In the genomic region with DNA sequence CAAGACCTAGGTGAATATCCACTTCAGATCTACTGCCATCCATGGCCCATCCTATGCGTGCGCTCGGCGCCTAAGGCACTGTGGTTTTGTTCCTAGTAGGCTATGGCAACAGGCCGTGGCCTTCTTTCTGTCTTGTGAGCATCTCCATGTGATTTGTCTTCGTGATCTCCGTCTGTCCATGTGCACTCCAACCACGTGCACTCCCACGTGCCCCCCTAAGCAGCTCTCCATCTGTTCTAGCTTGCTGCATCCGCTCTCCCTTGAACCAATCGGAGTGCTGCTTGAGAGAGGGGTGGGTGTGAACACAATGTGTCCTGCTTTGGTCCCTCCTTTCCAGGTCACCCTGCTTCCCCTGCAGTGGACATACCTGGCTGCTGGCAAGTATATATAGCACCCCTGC, we compare ENCODE assay signal across 16 mouse cellular contexts.
DNase-seq lines count a peak whose midpoint lies in the region; ATAC-seq and TF ChIP-seq lines count a peak whose summit lies in the region.
"Had no signal": no experiment of that assay in that cellular context is flagged by ENCODE, and none has a peak within 500 bp of the region (broad histone marks: within the 10 kb centered on the region; RNA-seq: fewer than 3 reads in every experiment).

No protein-coding gene starts in this region.

- H3K27me3 ChIP-seq in hindbrain, embryonic 16.5 days (replicated peaks; ENCODE audit: control insufficient read depth, insufficient read depth, low read length), result no peaks in the 10 kb centered on the region
- H3K27me3 ChIP-seq in hindbrain, embryonic 13.5 days, result no peaks in the 10 kb centered on the region
- H3K27me3 ChIP-seq in midbrain, embryonic 16.5 days (ENCODE audit: control insufficient read depth, insufficient read depth, low read depth, low read length), result no peaks in the 10 kb centered on the region
- no peaks in the 10 kb centered on the region for H3K27me3 ChIP-seq in midbrain, embryonic 13.5 days
- no peaks in the 10 kb centered on the region for H3K27me3 ChIP-seq in midbrain, postnatal 0 days (ENCODE audit: insufficient read depth, low read length)
- H3K27me3 ChIP-seq: midbrain, embryonic 12.5 days had no signal

- no peak overlapping the region for H3K4me2 ChIP-seq in hindbrain, embryonic 16.5 days (ENCODE audit: low read length)
- H3K4me2 ChIP-seq in hindbrain, embryonic 13.5 days, result no peak overlapping the region
- H3K4me2 ChIP-seq in midbrain, embryonic 16.5 days (ENCODE audit: low read length), result peak overlapping the region; percentile 16; the same call in 1 of the 2 replicates
- H3K4me2 ChIP-seq in midbrain, embryonic 13.5 days (replicated peaks), result no peak overlapping the region
- no peak overlapping the region for H3K4me2 ChIP-seq in midbrain, postnatal 0 days (ENCODE audit: low read depth, low read length, poor library complexity, severe bottlenecking)
- H3K4me2 ChIP-seq: midbrain, embryonic 12.5 days had no signal

- peaks cover 11% of the 10 kb centered on the region for H3K4me1 ChIP-seq in hindbrain, embryonic 16.5 days (ENCODE audit: control insufficient read depth, insufficient read depth, low read depth, low read length)
- H3K4me1 ChIP-seq in hindbrain, embryonic 13.5 days (replicated peaks), result peaks cover 22% of the 10 kb centered on the region
- peaks cover 16% of the 10 kb centered on the region for H3K4me1 ChIP-seq in midbrain, embryonic 16.5 days (ENCODE audit: control insufficient read depth, insufficient read depth, low read length)
- peaks cover 28% of the 10 kb centered on the region for H3K4me1 ChIP-seq in midbrain, embryonic 13.5 days (replicated peaks)
- H3K4me1 ChIP-seq in midbrain, postnatal 0 days (ENCODE audit: insufficient read depth, low read length), result no peaks in the 10 kb centered on the region; the same call in 1 of the 2 replicates

- no peaks in the 10 kb centered on the region for H3K9me3 ChIP-seq in hindbrain, embryonic 16.5 days (ENCODE audit: control insufficient read depth, low read length)
- H3K9me3 ChIP-seq in hindbrain, embryonic 13.5 days, result no peaks in the 10 kb centered on the region
- H3K9me3 ChIP-seq in midbrain, embryonic 16.5 days (replicated peaks; ENCODE audit: control insufficient read depth, low read length, poor library complexity, severe bottlenecking), result no peaks in the 10 kb centered on the region
- H3K9me3 ChIP-seq in midbrain, embryonic 13.5 days, result no peaks in the 10 kb centered on the region
- no peaks in the 10 kb centered on the region for H3K9me3 ChIP-seq in midbrain, postnatal 0 days (ENCODE audit: low read length)
- H3K9me3 ChIP-seq: midbrain, embryonic 12.5 days had no signal

- no peak overlapping the region for H3K4me3 ChIP-seq in hindbrain, embryonic 16.5 days (ENCODE audit: low read length)
- H3K4me3 ChIP-seq in hindbrain, embryonic 13.5 days, result no peak overlapping the region
- H3K4me3 ChIP-seq in midbrain, embryonic 16.5 days (ENCODE audit: low read depth, low read length), result no peak overlapping the region
- H3K4me3 ChIP-seq in midbrain, embryonic 13.5 days (replicated peaks), result no peak overlapping the region
- no peak overlapping the region for H3K4me3 ChIP-seq in midbrain, postnatal 0 days (ENCODE audit: low read depth, low read length)
- H3K4me3 ChIP-seq: gastrocnemius, adult 2 months; heart, adult 2 months; midbrain, embryonic 12.5 days had no signal

- DNase-seq in midbrain, postnatal 0 days (ENCODE audit: low spot score), result peak; percentile 18
- DNase-seq: adrenal gland, adult 8-10 months; gastrocnemius, adult 2 months; heart, adult 2 months; kidney, adult 8-10 months; kidney, postnatal 4 days; thymus, adult 2 months had no signal

- no peak for ATAC-seq in hindbrain, embryonic 16.5 days
- ATAC-seq in hindbrain, embryonic 13.5 days (ENCODE audit: low FRiP score), result no peak
- ATAC-seq in midbrain, embryonic 16.5 days, result no peak
- ATAC-seq in midbrain, embryonic 13.5 days, result no peak
- no peak for ATAC-seq in midbrain, postnatal 0 days (ENCODE audit: low FRiP score)
- ATAC-seq in inflammation-experienced regulatory T-cells, adult 6 months, result no peak
- no peak for ATAC-seq in megakaryocyte, adult 5-6 weeks (ENCODE audit: poor library complexity, severe bottlenecking)
- ATAC-seq: lung, postnatal 0 days had no signal

- WGBS in hindbrain, embryonic 16.5 days, result 84% methylated on average over 11 of the region's 11 CpGs
- WGBS in hindbrain, embryonic 13.5 days, result 89% methylated on average over 11 of the region's 11 CpGs
- 83% methylated on average over 11 of the region's 11 CpGs for WGBS in midbrain, embryonic 16.5 days
- 89% methylated on average over 11 of the region's 11 CpGs for WGBS in midbrain, embryonic 13.5 days
- WGBS in midbrain, postnatal 0 days, result 79% methylated on average over 11 of the region's 11 CpGs

- H3K9ac ChIP-seq in hindbrain, embryonic 16.5 days (ENCODE audit: low read depth, low read length), result no peak overlapping the region
- no peak overlapping the region for H3K9ac ChIP-seq in hindbrain, embryonic 13.5 days
- H3K9ac ChIP-seq in midbrain, embryonic 16.5 days (ENCODE audit: low read depth, low read length), result no peak overlapping the region
- H3K9ac ChIP-seq in midbrain, embryonic 13.5 days (replicated peaks), result no peak overlapping the region
- no peak overlapping the region for H3K9ac ChIP-seq in midbrain, postnatal 0 days (replicated peaks; ENCODE audit: low read length, poor library complexity, severe bottlenecking)
- H3K9ac ChIP-seq: liver, embryonic 14.5 days; midbrain, embryonic 12.5 days had no signal

- no peaks in the 10 kb centered on the region for H3K36me3 ChIP-seq in hindbrain, embryonic 16.5 days (ENCODE audit: control insufficient read depth, insufficient read depth, low read length)
- no peaks in the 10 kb centered on the region for H3K36me3 ChIP-seq in hindbrain, embryonic 13.5 days
- no peaks in the 10 kb centered on the region for H3K36me3 ChIP-seq in midbrain, embryonic 16.5 days (ENCODE audit: control insufficient read depth, insufficient read depth, low read length)
- no peaks in the 10 kb centered on the region for H3K36me3 ChIP-seq in midbrain, embryonic 13.5 days
- no peaks in the 10 kb centered on the region for H3K36me3 ChIP-seq in midbrain, postnatal 0 days (ENCODE audit: insufficient read depth, low read length)
- H3K36me3 ChIP-seq: midbrain, embryonic 12.5 days had no signal

- H3K27ac ChIP-seq in hindbrain, embryonic 16.5 days (ENCODE audit: low read depth, low read length), result peak overlapping the region; percentile 17; the same call in 1 of the 2 replicates
- no peak overlapping the region for H3K27ac ChIP-seq in hindbrain, embryonic 13.5 days
- H3K27ac ChIP-seq in midbrain, embryonic 16.5 days (ENCODE audit: low read length), result peak overlapping the region; percentile 59
- no peak overlapping the region for H3K27ac ChIP-seq in midbrain, embryonic 13.5 days
- H3K27ac ChIP-seq in midbrain, postnatal 0 days (ENCODE audit: low read depth, low read length), result peak overlapping the region; percentile 52; the same call in 1 of the 2 replicates
- H3K27ac ChIP-seq: gastrocnemius, adult 2 months; heart, adult 2 months; liver, embryonic 14.5 days; midbrain, embryonic 12.5 days had no signal

- no peak for TF ChIP-seq CTCF in midbrain, postnatal 0 days (IDR thresholded peaks at IDR 0.05)

Comparison
In these comparisons a context has a peak if more than half of its experiments do, and no peak if none do; other contexts are left out.
1. H3K27ac ChIP-seq: peak in hindbrain, embryonic 16.5 days (single experiment), midbrain, embryonic 16.5 days (single experiment) and midbrain, postnatal 0 days (single experiment); none in hindbrain, embryonic 13.5 days (single experiment) and midbrain, embryonic 13.5 days (single experiment).